Mouse (Mus musculus) layer of hippocampus, adult 9-10 months (tissue): ENCODE measurements around the gene Zfp141.
A peak's percentile ranks its signal among the peaks of the same experiment; 100 is the strongest.

ENCODE experiments used
- DNase-seq: peaks from one replicate; pipeline ENCODE4 v3.0.0; 2022; ENCODE audit warnings: low spot score

Zfp141 gene

DNA sequence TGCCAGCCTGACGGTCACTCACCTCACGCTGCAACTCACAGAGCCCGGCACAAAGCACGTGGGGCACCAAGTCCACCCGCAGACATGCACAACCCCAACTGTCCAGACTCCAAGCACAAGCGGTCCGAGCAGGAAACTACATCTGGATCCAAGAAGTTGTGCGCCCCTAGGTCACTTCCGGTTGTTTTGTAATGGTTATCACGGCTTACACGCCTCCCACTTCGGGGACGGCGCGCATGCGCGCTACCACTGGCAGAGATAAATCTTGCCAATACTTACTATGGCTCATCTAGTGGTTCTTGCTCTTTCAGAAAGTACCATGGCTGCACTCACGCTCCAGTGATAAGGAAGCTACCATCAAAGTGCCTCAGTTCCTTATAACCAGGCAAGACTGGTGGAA is at the start of gene Zfp141:
Gene Zfp141, minus strand, starts transcription at position 153 of the 400 bp plus-strand sequence.
- peak; percentile 68 for DNase-seq

- DNase-seq = no peak
Measured at GRCm38 (mm10) chr7:42551766-42552165, 46.2 kb upstream of the Zfp141 start.

- DNase-seq = peak; percentile 7
Measured at GRCm38 (mm10) chr7:42505186-42505585, 354 bp downstream of the Zfp141 start.

GRCm38 (mm10) chr7:42498248-42498647 is 7.3 kb downstream of the Zfp141 start:
- no peak for DNase-seq

GRCm38 (mm10) chr7:42497356-42497755 is 8.2 kb downstream of the Zfp141 start:
- no peak for DNase-seq

- DNase-seq = no peak
Measured at GRCm38 (mm10) chr7:42496202-42496601, 9.3 kb downstream of the Zfp141 start.

GRCm38 (mm10) chr7:42490859-42491258 is 14.7 kb downstream of the Zfp141 start:
- no peak for DNase-seq

GRCm38 (mm10) chr7:42490358-42490757 is 15.2 kb downstream of the Zfp141 start:
- DNase-seq = no peak

GRCm38 (mm10) chr7:42454640-42455039 is 50.9 kb downstream of the Zfp141 start:
- DNase-seq = no peak

DNA sequence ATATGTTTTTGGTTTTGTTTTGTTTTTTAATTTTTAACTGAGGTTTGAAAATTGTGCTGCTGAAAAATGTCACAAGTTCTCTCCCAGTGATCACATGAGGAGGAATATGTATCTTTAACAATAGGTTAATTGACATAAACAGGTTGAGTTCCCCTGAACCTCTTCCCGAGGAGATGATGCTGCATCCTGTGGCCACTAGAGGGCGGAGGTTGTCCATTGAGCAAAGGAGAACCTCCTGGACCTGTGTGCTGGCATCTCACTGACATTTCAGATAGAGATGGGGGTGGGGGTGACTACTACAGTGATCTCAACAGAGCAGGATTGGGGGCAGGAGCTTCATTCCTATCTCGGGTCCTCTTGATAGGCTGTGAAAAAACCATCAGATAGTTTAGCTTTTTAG is 54.9 kb downstream of the Zfp141 start:
- DNase-seq = no peak

DNA sequence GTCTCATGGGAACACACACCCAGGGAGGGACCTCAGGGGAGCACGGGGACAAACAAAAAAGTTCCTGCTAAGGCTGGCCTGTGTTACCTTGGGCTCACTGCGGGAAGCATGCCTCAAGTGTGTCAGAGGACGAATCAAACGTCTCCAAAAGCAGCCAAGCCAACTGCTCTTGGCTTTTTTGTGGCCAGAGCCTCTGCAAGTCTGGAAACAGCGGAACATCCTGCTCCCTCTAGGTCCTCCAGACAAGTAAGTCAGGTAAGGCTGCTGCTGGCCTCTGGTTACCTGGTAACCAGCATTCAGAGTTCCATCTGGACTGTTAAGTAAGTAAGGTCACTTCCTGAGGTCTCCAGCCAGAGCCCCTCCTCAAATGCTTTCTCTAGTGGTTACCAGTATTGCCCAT is 57.7 kb downstream of the Zfp141 start, which contains the start of gene 4933421I07Rik:
Gene 4933421I07Rik, minus strand, starts transcription at position 271 of the 400 bp plus-strand sequence.
- no peak for DNase-seq

DNA sequence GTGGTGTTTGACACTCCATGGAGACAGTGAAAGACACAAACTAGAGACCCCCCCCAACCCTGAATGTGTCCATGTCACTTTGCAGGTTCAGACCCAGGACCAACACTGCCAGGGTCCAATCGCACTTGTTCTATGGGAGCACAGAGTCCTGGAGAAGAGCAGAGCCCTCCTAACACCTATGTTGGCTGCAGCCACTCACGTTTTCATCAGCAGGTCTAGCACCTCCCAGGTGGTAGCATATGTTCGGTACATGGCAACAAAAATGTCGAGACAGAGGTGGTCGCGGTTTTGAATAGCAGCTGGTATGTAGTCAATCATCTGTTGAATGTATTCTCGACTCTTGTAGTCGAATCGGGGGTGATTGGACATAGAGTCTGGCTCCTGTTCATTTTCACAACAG is 58.2 kb downstream of the Zfp141 start:
- no peak for DNase-seq
